Mouse (Mus musculus): ENCODE measurements at regions not wholly inside any gene's neighbourhood (a gene's known extent, or its start where the extent isn't known, plus 50 kb on each side); places are given as distances from the start of the nearest gene placed in this dataset.

DNA sequence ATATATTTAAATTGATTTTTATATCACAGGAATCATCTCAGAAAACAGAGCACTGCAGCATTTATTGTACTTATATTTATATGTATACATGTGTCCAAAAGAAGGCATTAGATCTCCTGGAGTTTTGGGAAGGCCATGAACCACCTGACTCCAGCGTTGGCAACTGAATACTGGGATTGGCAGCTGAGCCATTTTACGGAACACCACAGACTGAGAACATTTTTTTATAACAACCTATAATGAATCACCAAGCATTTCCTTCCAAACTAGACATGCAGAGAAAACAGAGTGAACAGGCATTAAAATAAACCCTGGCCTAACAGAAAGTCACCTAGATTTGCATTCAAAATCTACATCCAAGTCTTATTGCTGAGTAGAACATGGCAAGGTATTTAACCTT, 686.0 kb upstream of the Intu start:
- TF ChIP-seq MYOD1 (IDR thresholded peaks at IDR 0.05; ENCODE audit: control insufficient read depth in 1 of 3, insufficient read length in 2 of 3, low read depth in 2 of 3) = no peak
- no peak for TF ChIP-seq USF1 (IDR thresholded peaks at IDR 0.05; ENCODE audit: low read depth)
- no peak for TF ChIP-seq POLR2A (IDR thresholded peaks at IDR 0.05; ENCODE audit: insufficient read length, low read depth)
- no peak for TF ChIP-seq TCF3 (IDR thresholded peaks at IDR 0.05; ENCODE audit: insufficient read length, low read depth)
- no peak for TF ChIP-seq TCF12 (IDR thresholded peaks at IDR 0.05; ENCODE audit: insufficient read depth, poor library complexity, severe bottlenecking)
- no peak for TF ChIP-seq REST (IDR thresholded peaks at IDR 0.05; ENCODE audit: insufficient read depth, insufficient read length)
- TF ChIP-seq CEBPB (IDR thresholded peaks at IDR 0.05; ENCODE audit: insufficient read depth, poor library complexity, severe bottlenecking) = no peak

Measured in myocyte (in vitro differentiated cells).